Mouse (Mus musculus) limb, embryonic 15.5 days (tissue): Measurements from ENCODE around the gene Hist1h3a. TPM values are rescaled to one million over a fixed set of nuclear protein-coding genes. Genes with fewer than 3 reads are reported as not detected.
A peak's percentile ranks its signal among the peaks of the same experiment; 100 is the strongest.
"Not testable (repeated sequence)": the region's sequence is repeated elsewhere in the genome, so short reads cannot be mapped to it uniquely, and the experiment has no call there.

Source experiments
- ATAC-seq: fragments of 200-750 bp; cut with Nextera tagmentation; 2 replicates; pipeline ENCODE4 v1.8.0; 2017; ENCODE audit warnings: low read depth, moderate TSS enrichment; ENCODE audit not compliant: insufficient number of reproducible peaks, low FRiP score, low TSS enrichment
- H3K27ac ChIP-seq: fragments of 300-500 bp; sonication (generic); 2 replicates; pipeline ENCODE4 v1.5.1; 2015; ENCODE audit warnings: moderate library complexity, mild to moderate bottlenecking, inconsistent platforms
- H3K27me3 ChIP-seq: fragments of 300-500 bp; sonication (generic); 2 replicates; pipeline ENCODE4 v1.6.1; 2015; ENCODE audit warnings: inconsistent platforms
- H3K36me3 ChIP-seq: fragments of 300-500 bp; sonication (generic); 2 replicates; pipeline ENCODE4 v1.6.1; 2015; ENCODE audit warnings: inconsistent platforms
- H3K4me1 ChIP-seq: fragments of 300-500 bp; sonication (generic); 2 replicates; pipeline ENCODE4 v1.6.1; 2015; ENCODE audit warnings: inconsistent platforms
- H3K4me2 ChIP-seq: fragments of 300-500 bp; sonication (generic); 2 replicates; pipeline ENCODE4 v1.6.1; 2015; ENCODE audit warnings: mild to moderate bottlenecking, inconsistent platforms
- H3K4me3 ChIP-seq: fragments of 300-500 bp; sonication (generic); 2 replicates; pipeline ENCODE4 v1.5.1; 2015; ENCODE audit warnings: mild to moderate bottlenecking, inconsistent platforms
- H3K9ac ChIP-seq: fragments of 300-500 bp; sonication (generic); 2 replicates; pipeline ENCODE4 v1.6.1; 2015; ENCODE audit warnings: inconsistent platforms
- H3K9me3 ChIP-seq: fragments of 300-500 bp; sonication (generic); 2 replicates; pipeline ENCODE4 v1.6.1; 2016; ENCODE audit warnings: inconsistent platforms
- WGBS: fragments of 180-500 bp; shearing (Covaris S2); methylation state at CpG from one replicate; pipeline ENCODE4 v1.1.7; 2015; 5-methylcytosine and 5-hydroxymethylcytosine counted together
- polyA plus RNA-seq: library from polyadenylated mRNA; unstranded; fragments of >200 nt; fragmentation: Nextera tagmentation; extraction: Ambion mirVana; gene quantifications from 2 replicates; pipeline ENCODE4 v1.2.1, GENCODE M21; 2015

The Hist1h3a gene
- polyA plus RNA-seq, 1 experiment from 2014 or later: 7.2 TPM

DNA sequence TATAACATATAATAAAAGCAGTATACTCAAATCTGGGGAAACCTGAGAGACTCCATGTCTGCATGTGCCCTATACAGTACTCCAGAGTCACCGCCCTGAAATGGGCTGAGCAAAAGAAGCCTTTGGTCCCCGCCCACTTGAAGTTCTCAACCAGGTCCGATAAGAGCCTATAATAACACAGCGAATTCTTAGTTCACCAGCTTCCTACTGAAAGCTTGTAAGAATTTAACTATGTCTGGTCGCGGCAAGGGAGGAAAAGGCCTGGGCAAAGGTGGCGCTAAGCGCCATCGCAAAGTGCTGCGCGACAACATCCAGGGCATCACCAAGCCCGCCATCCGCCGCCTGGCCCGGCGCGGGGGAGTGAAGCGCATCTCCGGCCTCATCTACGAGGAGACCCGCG, 5.4 kb downstream of the Hist1h3a start, which contains the start of gene Hist1h4b:
TSS of gene Hist1h4b (plus strand) at position 224 of the 400 bp plus-strand sequence.
- peaks cover 16% of the 10 kb centered on the region for H3K4me1 ChIP-seq
- H3K9me3 ChIP-seq: no peaks in the 10 kb centered on the region
- peak within 1 kb of the TSS; percentile 5; the same call in 1 of the 2 replicates for H3K9ac ChIP-seq
- peak within 1 kb of the TSS; percentile 60 for H3K4me2 ChIP-seq
- H3K4me3 ChIP-seq: peak within 1 kb of the TSS; percentile 40
- H3K27ac ChIP-seq: peak within 1 kb of the TSS; percentile 92
- H3K27me3 ChIP-seq: no peaks in the 10 kb centered on the region
- WGBS: under 1% methylated on average over 19 of the region's 22 CpGs
- ATAC-seq: peak; percentile 75
- H3K36me3 ChIP-seq: no peaks in the 10 kb centered on the region

DNA sequence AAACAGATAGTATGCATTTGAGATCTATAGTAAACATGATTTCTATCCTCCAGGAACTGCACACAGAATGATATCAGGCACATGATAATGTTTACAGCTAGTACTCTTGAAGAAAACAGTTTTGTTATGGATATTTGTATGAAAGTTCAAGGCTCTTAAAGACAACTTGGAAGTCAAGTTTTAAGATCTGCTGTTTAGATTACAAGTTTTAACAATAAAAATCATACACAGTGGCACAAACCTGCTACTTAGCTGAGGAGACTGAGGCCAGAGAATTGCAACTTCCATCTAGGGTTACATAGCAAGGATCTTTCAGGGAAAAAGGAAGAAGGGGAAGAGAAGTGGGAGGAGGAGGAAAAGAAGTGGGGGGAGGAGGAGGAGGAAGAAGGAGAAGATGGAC, 7.2 kb downstream of the Hist1h3a start:
- Histone ChIP-seq H3K4me3 (no peak overlapping the region), H3K4me1 (peaks cover 7% of the 10 kb centered on the region), H3K4me2 (no peak overlapping the region), H3K27me3 (no peaks in the 10 kb centered on the region), H3K9ac (no peak overlapping the region), H3K9me3 (no peaks in the 10 kb centered on the region), H3K27ac (no peak overlapping the region), H3K36me3 (no peaks in the 10 kb centered on the region)
- ATAC-seq: no peak

DNA sequence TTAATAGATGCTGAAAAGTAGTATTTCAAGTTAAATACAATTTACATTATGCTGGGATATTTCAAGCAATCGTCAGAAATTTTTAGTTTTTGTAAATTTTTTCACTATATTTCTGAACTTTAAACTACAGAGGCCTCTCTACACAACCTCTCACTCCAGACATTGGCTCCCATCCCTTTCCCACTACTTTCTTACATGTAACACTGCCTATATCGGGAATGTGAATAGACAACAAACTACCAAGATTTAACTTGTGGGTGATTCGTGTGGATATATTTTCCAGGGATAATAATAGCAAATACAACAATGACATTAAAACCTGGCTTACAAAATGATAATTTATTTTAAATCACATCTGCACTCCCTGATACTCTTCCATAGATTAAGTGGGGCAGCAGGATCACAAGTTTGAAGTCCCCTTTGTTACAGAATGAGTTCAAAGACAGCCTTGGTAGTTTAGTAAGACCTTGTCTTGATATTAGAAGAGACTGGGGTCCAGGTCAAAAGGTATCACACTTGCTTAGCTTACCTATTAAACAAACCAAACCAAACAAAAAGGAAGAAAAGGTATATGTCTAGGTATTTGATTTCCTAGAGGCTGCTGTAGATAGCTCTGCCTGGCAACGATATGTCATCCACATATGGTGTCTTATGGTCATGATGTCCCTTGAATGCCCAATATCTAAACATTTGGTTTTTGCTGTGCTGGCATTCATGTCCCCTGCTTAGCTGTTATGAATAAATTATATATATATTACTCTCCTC, 8.7 kb downstream of the Hist1h3a start:
- no peak overlapping the region for H3K4me2 ChIP-seq
- no peaks in the 10 kb centered on the region for H3K36me3 ChIP-seq
- WGBS: 49% methylated on average over 4 of the region's 4 CpGs
- H3K27ac ChIP-seq: peak overlapping the region; percentile 50; the same call in 1 of the 2 replicates
- H3K9ac ChIP-seq: no peak overlapping the region
- no peak overlapping the region for H3K4me3 ChIP-seq
- no peaks in the 10 kb centered on the region for H3K27me3 ChIP-seq
- ATAC-seq: no peak
- no peaks in the 10 kb centered on the region for H3K9me3 ChIP-seq
- H3K4me1 ChIP-seq: 0 out of 2 replicates have a peak, but pooled peaks cover 5% of the 10 kb centered on the region

DNA sequence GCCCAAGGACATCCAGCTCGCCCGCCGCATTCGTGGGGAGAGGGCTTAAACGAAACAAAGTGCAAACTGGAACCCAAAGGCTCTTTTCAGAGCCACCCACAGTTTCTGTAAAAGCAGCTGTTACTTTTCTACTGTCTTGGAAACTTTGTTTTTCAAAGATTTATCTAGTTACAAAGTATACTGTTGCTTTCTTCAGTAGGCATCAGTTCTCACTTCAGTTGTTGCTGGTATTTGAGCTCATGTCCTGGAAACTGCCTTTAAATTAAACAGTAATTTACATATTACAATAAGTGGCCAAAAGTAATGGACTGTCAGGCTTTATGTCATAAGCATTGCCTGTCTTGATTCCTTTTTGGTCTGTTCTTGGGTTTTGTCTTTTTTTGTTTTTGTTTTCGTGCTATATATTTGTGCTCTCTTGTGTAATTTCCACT, 9.4 kb downstream of the Hist1h3a start:
- H3K4me3 ChIP-seq: peak overlapping the region; percentile 30
- peaks cover 9% of the 10 kb centered on the region; the same call in 1 of the 2 replicates for H3K4me1 ChIP-seq
- H3K27ac ChIP-seq: peak overlapping the region; percentile 67
- peak overlapping the region; percentile 35 for H3K4me2 ChIP-seq
- H3K9me3 ChIP-seq: no peaks in the 10 kb centered on the region
- ATAC-seq: no peak
- H3K36me3 ChIP-seq: no peaks in the 10 kb centered on the region
- H3K27me3 ChIP-seq: no peaks in the 10 kb centered on the region
- 5% methylated on average over 6 of the region's 6 CpGs for WGBS
- H3K9ac ChIP-seq: no peak overlapping the region

DNA sequence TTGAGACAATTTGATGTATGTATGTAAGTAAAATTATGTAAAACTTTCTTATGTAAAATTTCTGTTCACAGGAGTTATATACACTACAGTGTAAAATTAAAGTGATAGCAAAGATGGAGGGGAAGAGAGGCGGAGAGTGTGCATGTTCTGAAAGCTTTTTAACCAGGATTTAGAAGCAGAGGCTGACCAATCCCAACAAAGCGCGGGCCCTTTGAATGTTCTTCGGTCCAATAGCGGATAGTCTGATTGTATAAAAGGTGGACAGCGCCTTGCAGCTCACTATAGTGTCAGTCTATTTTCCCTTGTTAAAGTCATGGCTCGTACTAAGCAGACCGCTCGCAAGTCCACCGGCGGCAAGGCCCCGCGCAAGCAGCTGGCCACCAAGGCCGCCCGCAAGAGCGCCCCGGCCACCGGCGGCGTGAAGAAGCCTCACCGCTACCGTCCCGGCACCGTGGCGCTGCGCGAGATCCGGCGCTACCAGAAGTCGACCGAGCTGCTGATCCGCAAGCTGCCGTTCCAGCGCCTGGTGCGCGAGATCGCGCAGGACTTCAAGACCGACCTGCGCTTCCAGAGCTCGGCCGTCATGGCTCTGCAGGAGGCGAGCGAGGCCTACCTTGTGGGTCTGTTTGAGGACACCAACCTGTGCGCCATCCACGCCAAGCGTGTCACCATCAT, 10.0 kb downstream of the Hist1h3a start, which contains the start of gene Hist1h3b:
TSS of gene Hist1h3b (plus strand) at position 201 of the 675 bp plus-strand sequence.
- WGBS: under 1% methylated on average over 16 of the region's 47 CpGs
- peak; percentile 84 for ATAC-seq
- peak within 1 kb of the TSS; percentile 44 for H3K4me3 ChIP-seq

DNA sequence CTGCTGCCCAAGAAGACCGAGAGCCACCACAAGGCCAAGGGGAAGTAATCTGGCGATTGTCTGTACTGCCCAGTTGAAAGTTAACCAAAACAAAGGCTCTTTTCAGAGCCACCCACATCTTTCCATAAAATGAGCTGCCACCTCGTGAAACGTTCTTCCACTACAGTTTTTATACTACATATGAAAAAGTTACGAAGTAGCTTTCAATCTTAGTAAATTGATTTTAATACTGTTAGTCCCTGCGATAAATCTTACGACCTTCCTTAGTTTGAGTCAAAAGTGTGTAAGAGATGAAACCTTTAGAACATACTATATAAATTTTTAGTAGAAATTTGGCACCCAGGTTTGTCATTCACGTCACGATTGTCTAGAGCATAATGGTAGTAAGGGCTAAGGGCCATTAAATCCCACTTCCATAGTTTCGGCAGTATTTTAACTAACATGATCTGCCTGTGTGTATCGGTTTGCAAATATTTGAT, 10.7 kb downstream of the Hist1h3a start:
- H3K9me3 ChIP-seq: no peaks in the 10 kb centered on the region
- peak overlapping the region; percentile 44 for H3K4me3 ChIP-seq
- peak overlapping the region; percentile 67 for H3K4me2 ChIP-seq
- no peak for ATAC-seq
- H3K27ac ChIP-seq: peak overlapping the region; percentile 94
- under 1% methylated on average over 11 of the region's 11 CpGs for WGBS
- H3K27me3 ChIP-seq: no peaks in the 10 kb centered on the region
- peaks cover 5% of the 10 kb centered on the region; the same call in 1 of the 2 replicates for H3K4me1 ChIP-seq
- no peak overlapping the region for H3K9ac ChIP-seq
- H3K36me3 ChIP-seq: no peaks in the 10 kb centered on the region

More for the DNA sequence above, 10.0 kb downstream of the Hist1h3a start, which contains the start of gene Hist1h3b:
- not testable (repeated sequence) for H3K36me3 ChIP-seq, H3K4me1 ChIP-seq, H3K27me3 ChIP-seq, H3K9me3 ChIP-seq
- Histone ChIP-seq H3K4me2 (peak within 1 kb of the TSS; percentile 67), H3K9ac (0 out of 2 replicates have a peak within 1 kb of the TSS, but pooled peaks have one; percentile 23), H3K27ac (peak within 1 kb of the TSS; percentile 94)

DNA sequence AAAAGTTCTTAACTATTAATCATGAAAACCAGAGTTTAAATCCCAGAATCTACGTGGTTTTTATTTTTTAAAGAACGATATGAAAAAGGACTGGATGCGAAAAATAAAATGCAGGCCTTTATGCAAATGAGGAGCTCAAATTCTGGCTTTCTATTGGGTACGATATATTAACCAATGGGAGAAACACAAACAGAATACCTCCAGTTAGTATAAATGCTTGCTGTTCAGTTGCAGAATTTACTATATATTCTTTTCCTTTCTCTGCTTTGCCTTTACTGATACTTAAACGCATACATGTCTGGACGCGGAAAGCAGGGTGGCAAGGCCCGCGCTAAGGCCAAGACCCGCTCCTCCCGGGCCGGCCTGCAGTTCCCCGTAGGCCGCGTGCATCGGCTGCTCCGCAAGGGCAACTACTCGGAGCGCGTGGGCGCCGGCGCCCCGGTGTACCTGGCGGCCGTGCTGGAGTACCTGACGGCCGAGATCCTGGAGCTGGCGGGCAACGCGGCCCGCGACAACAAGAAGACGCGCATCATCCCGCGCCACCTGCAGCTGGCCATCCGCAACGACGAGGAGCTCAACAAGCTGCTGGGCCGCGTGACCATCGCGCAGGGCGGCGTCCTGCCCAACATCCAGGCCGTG, 11.2 kb downstream of the Hist1h3a start, which contains the start of gene Hist1h2ab:
TSS of gene Hist1h2ab (plus strand) at position 288 of the 639 bp plus-strand sequence.
- WGBS: under 1% methylated on average over 32 of the region's 47 CpGs
- ATAC-seq: 0 out of 2 replicates have a peak, but pooled peaks have one; percentile 41
- peak within 1 kb of the TSS; percentile 94 for H3K27ac ChIP-seq
- H3K4me3 ChIP-seq: peak within 1 kb of the TSS; percentile 44
- not testable (repeated sequence) for H3K4me1 ChIP-seq, H3K27me3 ChIP-seq, H3K9me3 ChIP-seq, H3K36me3 ChIP-seq
- H3K9ac ChIP-seq: 0 out of 2 replicates have a peak within 1 kb of the TSS, but pooled peaks have one; percentile 23
- peak within 1 kb of the TSS; percentile 67 for H3K4me2 ChIP-seq

DNA sequence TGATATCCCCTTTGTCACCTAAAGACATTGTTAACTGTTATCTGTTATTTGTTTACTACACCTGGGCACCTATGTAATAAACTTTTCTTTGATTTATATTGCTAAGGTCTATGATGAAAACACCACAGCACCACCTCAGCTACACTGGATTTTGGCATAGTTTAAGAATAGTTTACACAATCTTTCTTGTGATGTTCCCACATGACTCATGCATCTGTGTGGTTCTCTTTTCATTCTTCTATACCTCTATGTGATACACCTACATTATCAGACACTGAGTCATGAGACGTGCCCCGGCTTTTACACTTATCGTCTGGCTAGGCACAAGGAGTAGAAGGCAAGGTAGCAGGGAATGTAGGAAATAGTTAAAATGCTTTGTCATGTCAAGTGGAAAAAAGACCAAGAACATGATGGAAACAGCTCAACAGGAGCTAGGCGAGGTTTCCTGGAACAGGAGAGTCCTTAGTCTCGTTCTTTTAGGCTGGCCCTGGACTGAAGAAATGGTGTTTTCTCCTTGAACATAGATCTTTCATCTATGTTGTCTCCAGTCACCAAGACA, 12.5 kb downstream of the Hist1h3a start:
- Histone ChIP-seq H3K36me3 (no peaks in the 10 kb centered on the region), H3K27me3 (no peaks in the 10 kb centered on the region), H3K9ac (no peak overlapping the region), H3K9me3 (no peaks in the 10 kb centered on the region), H3K4me1 (peaks cover 5% of the 10 kb centered on the region; the same call in 1 of the 2 replicates), H3K4me2 (no peak overlapping the region), H3K27ac (peak overlapping the region; percentile 82; the same call in 1 of the 2 replicates), H3K4me3 (no peak overlapping the region)
- 88% methylated on average over 5 of the region's 5 CpGs for WGBS
- no peak for ATAC-seq

DNA sequence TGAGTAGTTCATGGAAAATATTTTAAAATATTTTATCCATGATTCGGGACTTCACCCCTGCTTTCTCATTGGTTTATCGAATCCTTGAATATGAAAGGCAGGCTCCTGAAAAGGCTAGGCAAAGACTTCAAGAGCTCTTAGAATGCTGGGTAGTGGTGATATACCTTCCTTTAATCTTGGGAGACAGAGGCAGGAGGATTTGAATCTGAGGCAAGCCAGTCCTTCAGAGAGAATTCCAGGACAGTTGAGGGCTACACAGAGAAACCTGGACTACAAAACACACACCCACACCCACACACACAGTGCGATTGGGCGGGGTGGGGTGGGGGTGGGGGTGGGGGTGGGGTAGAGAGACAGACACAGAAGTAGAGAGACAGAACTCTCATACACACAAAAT, 14.3 kb downstream of the Hist1h3a start:
- Histone ChIP-seq H3K9me3 (no peaks in the 10 kb centered on the region), H3K27me3 (no peaks in the 10 kb centered on the region), H3K36me3 (no peaks in the 10 kb centered on the region), H3K9ac (no peak overlapping the region), H3K4me2 (0 out of 2 replicates have a peak overlapping the region, but pooled peaks have one; percentile 5), H3K4me1 (peaks cover 5% of the 10 kb centered on the region; the same call in 1 of the 2 replicates), H3K4me3 (no peak overlapping the region), H3K27ac (peak overlapping the region; percentile 99)
- ATAC-seq: no peak
- WGBS: 9% methylated on average over 4 of the region's 4 CpGs

DNA sequence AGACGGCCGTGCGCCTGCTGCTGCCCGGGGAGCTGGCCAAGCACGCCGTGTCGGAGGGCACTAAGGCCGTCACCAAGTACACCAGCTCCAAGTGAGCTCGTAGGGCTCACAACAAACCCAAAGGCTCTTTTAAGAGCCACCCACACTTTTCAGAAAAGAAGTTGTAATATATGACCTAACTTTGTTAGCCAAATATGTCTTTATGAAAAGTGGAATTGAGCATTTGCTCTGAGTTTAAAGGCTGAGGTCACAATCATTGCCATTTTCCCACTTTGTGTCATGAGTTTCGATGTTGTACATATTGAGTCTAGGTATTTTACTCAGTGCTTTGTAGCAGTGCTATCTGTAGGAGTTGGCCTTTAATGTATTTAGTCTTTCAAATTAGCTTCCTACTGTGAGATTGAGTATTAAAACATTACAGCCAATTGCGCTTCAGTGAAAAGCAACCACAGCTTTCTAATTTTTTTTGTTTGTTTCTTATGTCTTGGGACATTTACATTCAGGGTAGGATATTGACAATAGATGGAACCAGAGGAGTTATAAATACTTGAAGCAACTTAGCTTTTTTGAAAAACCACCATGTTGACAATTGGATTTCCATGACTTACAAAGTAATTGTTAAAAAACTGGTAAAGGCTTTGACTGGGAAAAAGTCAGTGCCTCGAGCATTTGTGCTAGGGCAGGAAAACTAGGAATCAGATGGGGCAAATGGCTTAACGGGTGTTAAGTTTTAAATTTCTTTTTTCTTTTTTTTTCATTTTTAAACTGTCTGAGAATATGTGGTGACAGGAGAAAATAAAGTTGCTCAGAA, 14.9 kb downstream of the Hist1h3a start:
- 2% methylated on average over 13 of the region's 13 CpGs for WGBS
- H3K4me3 ChIP-seq: peak overlapping the region; percentile 45
- peak overlapping the region; percentile 99 for H3K27ac ChIP-seq
- no peaks in the 10 kb centered on the region for H3K36me3 ChIP-seq
- no peak for ATAC-seq
- no peaks in the 10 kb centered on the region for H3K9me3 ChIP-seq
- H3K4me2 ChIP-seq: peak overlapping the region; percentile 54
- peaks cover 5% of the 10 kb centered on the region; the same call in 1 of the 2 replicates for H3K4me1 ChIP-seq
- 0 out of 2 replicates have a peak overlapping the region, but pooled peaks have one; percentile 21 for H3K9ac ChIP-seq
- no peaks in the 10 kb centered on the region for H3K27me3 ChIP-seq
